Mouse (Mus musculus) liver, embryonic 16.5 days (tissue): Measurements from ENCODE around the gene Rrp9. TPM values are rescaled to one million over a fixed set of nuclear protein-coding genes. Genes with fewer than 3 reads are reported as not detected.
A peak's percentile ranks its signal among the peaks of the same experiment; 100 is the strongest.

ENCODE experiments used
- ATAC-seq: fragments of 200-750 bp; cut with Nextera tagmentation; 2 replicates; pipeline ENCODE4 v1.8.0; 2017; ENCODE audit warnings: low read depth, mild to moderate bottlenecking, moderate number of reproducible peaks, moderate library complexity
- H3K27ac ChIP-seq: fragments of 300-500 bp; sonication (generic); 2 replicates; pipeline ENCODE4 v1.5.1; 2014; ENCODE audit warnings: mild to moderate bottlenecking, low read length
- H3K27me3 ChIP-seq: fragments of 300-500 bp; sonication (generic); 2 replicates; pipeline ENCODE4 v1.6.1; 2014; ENCODE audit warnings: low read depth, low read length, mixed read lengths; ENCODE audit not compliant: control insufficient read depth, insufficient read depth
- H3K36me3 ChIP-seq: fragments of 300-500 bp; sonication (generic); 2 replicates; pipeline ENCODE4 v1.6.1; 2014; ENCODE audit warnings: mild to moderate bottlenecking; ENCODE audit not compliant: control insufficient read depth, insufficient read depth
- H3K4me1 ChIP-seq: fragments of 300-500 bp; sonication (generic); 2 replicates; pipeline ENCODE4 v1.6.1; 2014; ENCODE audit warnings: low read depth, low read length, mixed read lengths; ENCODE audit not compliant: control insufficient read depth
- H3K4me2 ChIP-seq: fragments of 300-500 bp; sonication (generic); 2 replicates; pipeline ENCODE4 v1.6.1; 2014; ENCODE audit warnings: low read depth, low read length, mixed read lengths
- H3K4me3 ChIP-seq: fragments of 300-500 bp; sonication (generic); 2 replicates; pipeline ENCODE4 v1.5.1; 2014; ENCODE audit warnings: low read depth, mild to moderate bottlenecking, low read length
- H3K9ac ChIP-seq: fragments of 300-500 bp; sonication (generic); 2 replicates; pipeline ENCODE4 v1.6.1; 2014; ENCODE audit warnings: low read depth, low read length
- H3K9me3 ChIP-seq: fragments of 300-500 bp; sonication (generic); replicated peaks from 2 replicates; pipeline ENCODE4 v1.6.1; 2016; ENCODE audit warnings: low read length; ENCODE audit not compliant: control insufficient read depth
- WGBS: fragments of 180-500 bp; shearing (Covaris S2); extraction: QIAGEN DNeasy Blood & Tissue Kit; methylation state at CpG from one replicate; pipeline ENCODE4 v1.1.7; 2014; ENCODE audit not compliant: insufficient replicate concordance; 5-methylcytosine and 5-hydroxymethylcytosine counted together
- polyA plus RNA-seq: library from polyadenylated mRNA; unstranded; fragments of >200 nt; fragmentation: Nextera tagmentation; extraction: Ambion mirVana; gene quantifications from 2 replicates; pipeline ENCODE4 v1.2.1, GENCODE M21; 2015

Rrp9 gene
- polyA plus RNA-seq, 1 experiment from 2014 or later, result 16.3 TPM

- 0 out of 2 replicates have a peak, but pooled peaks have one; percentile 0 for ATAC-seq
- H3K9ac ChIP-seq, result peak overlapping the region; percentile 39
- H3K9me3 ChIP-seq, result no peaks in the 10 kb centered on the region
- 14% methylated on average over 16 of the region's 16 CpGs for WGBS
- H3K4me1 ChIP-seq, result peaks cover 30% of the 10 kb centered on the region
- H3K27ac ChIP-seq, result peak overlapping the region; percentile 7; the same call in 1 of the 2 replicates
- H3K4me3 ChIP-seq, result peak overlapping the region; percentile 16; the same call in 1 of the 2 replicates
- no peaks in the 10 kb centered on the region for H3K27me3 ChIP-seq
- H3K4me2 ChIP-seq, result peak overlapping the region; percentile 91
- H3K36me3 ChIP-seq, result no peaks in the 10 kb centered on the region; the same call in 1 of the 2 replicates
These were observed 500 bp downstream of the Rrp9 start for GRCm38 (mm10) chr9:106476002-106476923.

GRCm38 (mm10) chr9:106476924-106477484 lies 1.2 kb downstream of the Rrp9 start, which contains the start of gene Parp3:
TSS of gene Parp3 (minus strand) at chr9:106476949.
- Histone ChIP-seq H3K27ac (peak within 1 kb of the TSS; percentile 7; the same call in 1 of the 2 replicates), H3K36me3 (no peaks in the 10 kb centered on the region; the same call in none of the 2 replicates), H3K4me3 (peak within 1 kb of the TSS; percentile 67), H3K27me3 (no peaks in the 10 kb centered on the region), H3K9ac (peak within 1 kb of the TSS; percentile 46), H3K4me1 (peaks cover 30% of the 10 kb centered on the region), H3K4me2 (peak within 1 kb of the TSS; percentile 91), H3K9me3 (no peaks in the 10 kb centered on the region)
- WGBS, result under 1% methylated on average over 41 of the region's 41 CpGs
- peak; percentile 98 for ATAC-seq

- H3K4me3 ChIP-seq, result peak overlapping the region; percentile 67
- no peaks in the 10 kb centered on the region for H3K9me3 ChIP-seq
- no peaks in the 10 kb centered on the region for H3K27me3 ChIP-seq
- no peak overlapping the region for H3K27ac ChIP-seq
- WGBS, result under 1% methylated on average over 16 of the region's 16 CpGs
- H3K4me1 ChIP-seq, result peaks cover 30% of the 10 kb centered on the region
- ATAC-seq, result no peak
- peak overlapping the region; percentile 46 for H3K9ac ChIP-seq
- no peaks in the 10 kb centered on the region; the same call in none of the 2 replicates for H3K36me3 ChIP-seq
- H3K4me2 ChIP-seq, result peak overlapping the region; percentile 91
These were observed 1.9 kb downstream of the Rrp9 start for GRCm38 (mm10) chr9:106477649-106478048.

- Histone ChIP-seq H3K4me1 (peaks cover 30% of the 10 kb centered on the region), H3K9me3 (no peaks in the 10 kb centered on the region), H3K27ac (no peak overlapping the region), H3K4me3 (peak overlapping the region; percentile 67), H3K36me3 (no peaks in the 10 kb centered on the region; the same call in none of the 2 replicates), H3K27me3 (no peaks in the 10 kb centered on the region), H3K9ac (peak overlapping the region; percentile 46; the same call in 1 of the 2 replicates), H3K4me2 (peak overlapping the region; percentile 91)
- no peak for ATAC-seq
- 57% methylated on average over 9 of the region's 9 CpGs for WGBS
These were observed 2.3 kb downstream of the Rrp9 start for GRCm38 (mm10) chr9:106478101-106478500.

GRCm38 (mm10) chr9:106480541-106480940 lies 4.8 kb downstream of the Rrp9 start:
- peaks cover 26% of the 10 kb centered on the region for H3K4me1 ChIP-seq
- 75% methylated on average over 7 of the region's 7 CpGs for WGBS
- H3K36me3 ChIP-seq, result no peaks in the 10 kb centered on the region; the same call in none of the 2 replicates
- no peaks in the 10 kb centered on the region for H3K9me3 ChIP-seq
- H3K4me3 ChIP-seq, result no peak overlapping the region
- no peak for ATAC-seq
- H3K9ac ChIP-seq, result no peak overlapping the region
- H3K4me2 ChIP-seq, result no peak overlapping the region
- no peaks in the 10 kb centered on the region for H3K27me3 ChIP-seq
- H3K27ac ChIP-seq, result no peak overlapping the region

GRCm38 (mm10) chr9:106481075-106481474 lies 5.3 kb downstream of the Rrp9 start:
- Histone ChIP-seq H3K27me3 (no peaks in the 10 kb centered on the region), H3K36me3 (no peaks in the 10 kb centered on the region; the same call in none of the 2 replicates)
- WGBS, result 64% methylated on average over 15 of the region's 15 CpGs

GRCm38 (mm10) chr9:106481676-106482075 lies 5.9 kb downstream of the Rrp9 start:
- Histone ChIP-seq H3K4me2 (no peak overlapping the region), H3K9me3 (no peaks in the 10 kb centered on the region), H3K27ac (no peak overlapping the region), H3K27me3 (no peaks in the 10 kb centered on the region), H3K4me3 (no peak overlapping the region), H3K4me1 (peaks cover 14% of the 10 kb centered on the region), H3K36me3 (no peaks in the 10 kb centered on the region; the same call in none of the 2 replicates), H3K9ac (no peak overlapping the region)
- 75% methylated on average over 13 of the region's 13 CpGs for WGBS
- ATAC-seq, result no peak

More at GRCm38 (mm10) chr9:106481075-106481474, 5.3 kb downstream of the Rrp9 start:
- Histone ChIP-seq H3K9me3 (no peaks in the 10 kb centered on the region), H3K9ac (no peak overlapping the region), H3K27ac (no peak overlapping the region), H3K4me2 (no peak overlapping the region), H3K4me1 (peaks cover 20% of the 10 kb centered on the region), H3K4me3 (no peak overlapping the region)
- no peak for ATAC-seq

- Histone ChIP-seq H3K9me3 (no peaks in the 10 kb centered on the region), H3K36me3 (no peaks in the 10 kb centered on the region; the same call in none of the 2 replicates), H3K27ac (no peak overlapping the region), H3K4me2 (no peak overlapping the region), H3K27me3 (no peaks in the 10 kb centered on the region), H3K4me1 (peaks cover 9% of the 10 kb centered on the region), H3K4me3 (no peak overlapping the region), H3K9ac (no peak overlapping the region)
- 78% methylated on average over 17 of the region's 17 CpGs for WGBS
- no peak for ATAC-seq
These were observed 6.9 kb downstream of the Rrp9 start for GRCm38 (mm10) chr9:106482578-106483115.
